Mouse (Mus musculus) cerebellum, postnatal 10 days (tissue): Measurements from ENCODE around the gene Map2k6.

Source experiments
- DNase-seq, 2 experiments: peaks; one replicate each; pipeline ENCODE4 v3.0.0; 2021; ENCODE audit warnings: mixed read lengths in 2 of 2

Map2k6 gene

GRCm38 (mm10) chr11:110488301-110488700, 89.4 kb downstream of the Map2k6 start:
- DNase-seq, result no peak

- DNase-seq, result no peak
Measured at GRCm38 (mm10) chr11:110495323-110496060, 96.6 kb downstream of the Map2k6 start.

- peak; percentile 84 to 85 for DNase-seq
Measured at GRCm38 (mm10) chr11:110496061-110496446, 97.1 kb downstream of the Map2k6 start.

GRCm38 (mm10) chr11:110497743-110498142, 98.8 kb downstream of the Map2k6 start:
- DNase-seq, result no peak

- DNase-seq, result peak; percentile 43 to 61
Measured at GRCm38 (mm10) chr11:110498651-110499213, 99.8 kb downstream of the Map2k6 start.

- DNase-seq, result no peak
Measured at GRCm38 (mm10) chr11:110502937-110503670, 104.2 kb downstream of the Map2k6 start.

- DNase-seq, result no peak
Measured at GRCm38 (mm10) chr11:110511466-110511865, 112.5 kb downstream of the Map2k6 start.

GRCm38 (mm10) chr11:110518648-110519047, 119.7 kb downstream of the Map2k6 start:
- no peak for DNase-seq

- no peak for DNase-seq
Measured at GRCm38 (mm10) chr11:110522906-110523305, 124.0 kb downstream of the Map2k6 start.

GRCm38 (mm10) chr11:110526156-110526555, 127.2 kb downstream of the Map2k6 start:
- no peak for DNase-seq

- DNase-seq, result no peak
Measured at GRCm38 (mm10) chr11:110531087-110531486, 132.2 kb downstream of the Map2k6 start.

- DNase-seq, result no peak
Measured at GRCm38 (mm10) chr11:110534856-110535255, 135.9 kb downstream of the Map2k6 start.

GRCm38 (mm10) chr11:110536533-110536932, 137.6 kb downstream of the Map2k6 start:
- DNase-seq, result peak; percentile 17 to 39

- DNase-seq, result peak; percentile 87 to 91
Measured at GRCm38 (mm10) chr11:110537602-110538001, 138.7 kb downstream of the Map2k6 start.

- no peak for DNase-seq
Measured at GRCm38 (mm10) chr11:110538206-110538605, 139.3 kb downstream of the Map2k6 start.

GRCm38 (mm10) chr11:110541933-110542332, 143.0 kb downstream of the Map2k6 start:
- DNase-seq, result no peak

- no peak for DNase-seq
Measured at GRCm38 (mm10) chr11:110544419-110545210, 145.7 kb downstream of the Map2k6 start.

GRCm38 (mm10) chr11:110545416-110545815, 146.5 kb downstream of the Map2k6 start:
- peak; percentile 25 to 26 for DNase-seq

- no peak for DNase-seq
Measured at GRCm38 (mm10) chr11:110551471-110551967, 152.6 kb downstream of the Map2k6 start.

- DNase-seq, result no peak
Measured at GRCm38 (mm10) chr11:110562320-110563081, 163.6 kb downstream of the Map2k6 start.

GRCm38 (mm10) chr11:110563272-110563671, 164.3 kb downstream of the Map2k6 start:
- DNase-seq, result no peak

GRCm38 (mm10) chr11:110563801-110564200, 164.9 kb downstream of the Map2k6 start:
- no peak for DNase-seq
